Mouse (Mus musculus) C2C12 (cell line): ENCODE data around the gene Pls1.

Experiments
- CEBPB ChIP-seq: IDR thresholded peaks from one replicate; pipeline ENCODE4 v1.6.1; 2011; ENCODE audit warnings: low read depth, mild to moderate bottlenecking, control low read depth, moderate library complexity
- CTCF ChIP-seq: IDR thresholded peaks from one replicate; pipeline ENCODE4 v1.5.1; 2011; ENCODE audit not compliant: control insufficient read depth, insufficient read depth, insufficient read length
- MAX ChIP-seq: IDR thresholded peaks from one replicate; pipeline ENCODE4 v1.6.1; 2011; ENCODE audit warnings: mild to moderate bottlenecking, control low read depth
- MYOD1 ChIP-seq: IDR thresholded peaks from one replicate; pipeline ENCODE4 v1.6.1; 2011; ENCODE audit warnings: low read depth; ENCODE audit not compliant: control insufficient read depth, insufficient read length
- MYOG ChIP-seq: IDR thresholded peaks from one replicate; pipeline ENCODE4 v1.6.1; 2011; ENCODE audit not compliant: control insufficient read depth, insufficient read length; ENCODE audit errors: extremely low read depth
- USF1 ChIP-seq: IDR thresholded peaks from one replicate; pipeline ENCODE4 v1.6.1; 2011; ENCODE audit warnings: low read depth, mild to moderate bottlenecking, control low read depth, moderate library complexity

DNA sequence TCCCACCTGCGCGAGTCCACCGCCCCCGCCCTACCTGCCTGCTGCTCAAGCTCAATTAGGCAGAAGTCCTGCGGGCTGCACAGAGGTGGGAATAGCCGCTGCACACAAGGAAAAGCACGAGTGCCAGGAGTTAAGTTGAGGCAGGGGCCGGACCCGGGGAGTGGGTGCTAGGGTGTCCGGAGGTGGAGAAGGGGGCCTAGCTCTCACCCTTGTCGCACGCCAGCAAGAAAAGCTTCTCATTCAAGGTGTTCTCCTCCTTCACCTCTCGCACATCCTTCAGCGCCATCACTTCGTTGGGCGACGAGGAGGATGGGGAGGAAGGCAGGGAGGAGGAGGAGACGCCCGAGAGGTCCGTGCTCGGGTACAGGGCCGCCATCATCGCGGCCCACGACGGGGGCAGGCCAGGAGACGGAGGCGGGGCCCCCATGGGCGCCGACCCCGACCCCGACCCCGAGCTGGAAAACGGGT, 95.6 kb downstream of the Pls1 start:
- no peak for TF ChIP-seq CTCF
- TF ChIP-seq MYOG, result no peak
- TF ChIP-seq MYOD1, result no peak
- no peak for TF ChIP-seq MAX
- TF ChIP-seq USF1, result no peak
- TF ChIP-seq CEBPB, result no peak
